Mouse (Mus musculus): Measurements from ENCODE around the gene Cisd2.

The Cisd2 gene

GRCm38 (mm10) chr3:135411056-135411455 lies 12.7 kb downstream of the Cisd2 start:
- no peak for DNase-seq (ENCODE audit: low read depth, low spot score)

DNA sequence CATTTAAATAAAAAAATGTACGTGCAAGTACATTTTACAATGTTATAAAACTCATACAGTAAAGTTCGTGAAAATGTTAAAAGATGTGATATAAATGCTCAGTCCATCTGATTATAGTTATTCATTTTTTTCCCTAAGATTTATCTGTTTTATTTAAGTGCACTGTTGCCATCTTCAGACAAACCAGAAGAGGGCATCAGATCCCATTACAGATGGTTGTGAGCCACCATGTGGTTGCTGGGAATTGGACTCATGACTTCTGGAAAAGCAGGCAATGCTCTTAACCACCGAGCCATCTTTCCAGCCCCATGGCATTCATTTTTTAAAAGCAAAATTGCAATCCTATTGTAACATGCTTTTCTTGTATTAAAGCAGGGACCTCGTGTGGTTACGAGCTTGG lies 14.5 kb downstream of the Cisd2 start:
- peak; percentile 46 for DNase-seq (ENCODE audit: low read depth, low spot score)

GRCm38 (mm10) chr3:135407351-135407750 lies 16.4 kb downstream of the Cisd2 start:
- no peak for DNase-seq (ENCODE audit: low read depth, low spot score)

DNA sequence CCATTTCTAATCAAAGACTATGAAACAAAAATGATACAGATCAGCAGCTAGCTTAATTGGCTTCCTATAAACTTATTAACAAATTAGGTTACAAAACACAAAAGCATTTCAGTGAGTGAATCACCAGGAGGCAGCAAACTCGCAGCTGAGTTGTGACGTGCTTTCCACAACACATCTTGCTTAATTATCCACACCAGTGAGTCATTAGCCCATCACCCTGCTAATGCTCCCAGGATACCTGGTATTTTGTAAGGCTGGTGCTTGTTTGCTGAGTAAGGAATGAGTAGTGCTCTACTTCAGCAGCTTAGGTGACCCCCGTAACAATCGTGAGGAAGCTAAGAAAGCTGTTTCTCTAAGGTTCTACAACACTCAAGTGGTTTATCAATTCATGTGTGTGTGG lies 19.1 kb downstream of the Cisd2 start:
- no peak for DNase-seq (ENCODE audit: low read depth, low spot score)

DNA sequence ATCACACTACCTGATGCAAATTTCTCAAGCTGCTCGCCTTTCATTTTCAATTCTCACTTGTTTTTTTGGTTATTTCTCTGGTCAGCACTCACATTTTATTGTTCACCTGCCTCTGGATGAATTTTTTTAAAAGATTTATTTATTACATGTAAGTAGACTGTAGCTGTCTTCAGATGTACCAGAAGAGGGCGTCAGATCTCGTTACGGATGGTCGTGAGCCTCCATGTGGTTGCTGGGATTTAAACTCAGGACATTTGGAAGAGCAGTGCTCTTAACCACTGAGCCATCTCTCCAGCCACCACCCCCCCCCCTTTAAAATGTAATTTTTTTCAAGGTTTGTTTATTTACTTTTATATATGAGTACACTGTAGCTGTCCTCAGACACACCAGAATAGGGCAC lies 19.9 kb downstream of the Cisd2 start:
- DNase-seq (ENCODE audit: low read depth, low spot score), result peak; percentile 55

GRCm38 (mm10) chr3:135403211-135403610 lies 20.5 kb downstream of the Cisd2 start:
- DNase-seq (ENCODE audit: low read depth, low spot score), result no peak

GRCm38 (mm10) chr3:135402201-135402658 lies 21.5 kb downstream of the Cisd2 start:
- peak; percentile 87 for DNase-seq (ENCODE audit: low read depth, low spot score)

- DNase-seq (ENCODE audit: low read depth, low spot score), result no peak
These were observed 26.6 kb downstream of the Cisd2 start for GRCm38 (mm10) chr3:135397112-135397511.

DNA sequence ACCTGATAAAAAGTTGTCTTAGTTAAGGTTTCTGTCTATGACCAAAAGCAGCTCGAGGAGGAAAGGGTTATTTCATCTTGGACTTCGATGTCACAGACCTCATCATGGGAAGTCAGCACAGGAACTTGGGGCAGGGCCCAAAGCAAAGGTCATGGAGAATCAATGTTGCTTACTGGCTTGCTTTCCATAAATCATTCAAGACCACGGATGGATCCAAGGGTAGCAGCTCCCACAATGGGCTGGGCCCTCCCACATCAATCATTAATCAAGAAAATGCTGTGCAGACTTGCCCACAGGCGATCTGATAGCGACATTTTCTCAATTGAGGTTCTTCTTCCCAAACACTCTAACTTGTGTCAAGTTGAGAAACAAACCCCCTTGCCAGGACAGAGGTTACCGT lies 27.6 kb downstream of the Cisd2 start:
- DNase-seq (ENCODE audit: low read depth, low spot score), result no peak

- DNase-seq (ENCODE audit: low read depth, low spot score), result no peak
These were observed 28.6 kb downstream of the Cisd2 start for GRCm38 (mm10) chr3:135395085-135395484.

GRCm38 (mm10) chr3:135393186-135393585 lies 30.5 kb downstream of the Cisd2 start:
- no peak for DNase-seq (ENCODE audit: low read depth, low spot score)

- DNase-seq (ENCODE audit: low read depth, low spot score), result no peak
These were observed 43.9 kb downstream of the Cisd2 start for GRCm38 (mm10) chr3:135379868-135380267.

DNA sequence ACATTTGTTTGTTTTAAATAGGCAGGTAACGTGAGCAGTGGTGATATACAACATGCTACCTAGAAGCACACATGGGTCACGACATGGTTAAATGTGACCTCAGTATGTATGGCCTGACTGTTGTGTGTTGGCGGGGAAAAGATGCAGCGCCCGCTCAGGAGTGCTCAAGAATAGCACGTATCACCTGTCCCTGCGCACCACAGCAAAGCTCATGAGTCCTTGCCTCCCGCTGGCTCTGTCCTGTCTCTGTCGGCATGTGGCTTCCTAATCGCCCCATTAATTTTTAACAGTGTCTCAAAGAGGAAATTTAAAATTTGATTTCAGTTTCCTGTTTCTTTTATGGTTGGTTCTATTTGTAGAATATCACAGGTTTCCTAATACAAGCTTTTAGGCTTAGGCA lies 46.3 kb downstream of the Cisd2 start:
- no peak for DNase-seq (ENCODE audit: low read depth, low spot score)

DNA sequence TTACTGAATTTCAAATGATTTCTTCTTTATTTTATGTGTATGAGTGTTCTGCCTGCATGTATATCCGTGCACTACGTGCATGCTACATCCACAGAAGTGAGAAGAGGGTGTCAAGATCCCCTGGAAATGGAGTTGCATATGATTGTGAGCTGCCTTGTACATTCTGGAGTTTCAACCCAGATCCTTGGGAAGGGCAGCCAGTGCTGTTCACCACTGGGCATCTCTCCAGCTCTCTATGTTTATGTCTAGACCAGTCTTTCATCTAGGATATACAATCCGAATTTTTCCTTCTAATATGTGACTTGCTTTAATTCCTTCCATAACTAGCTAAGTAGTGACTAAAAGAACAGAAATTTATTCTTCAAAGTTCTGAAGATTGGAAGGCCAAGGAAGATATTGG lies 47.9 kb downstream of the Cisd2 start:
- DNase-seq (ENCODE audit: low read depth, low spot score), result no peak

GRCm38 (mm10) chr3:135357394-135357793 lies 66.3 kb downstream of the Cisd2 start:
- DNase-seq (ENCODE audit: low read depth, low spot score), result no peak

Data from ES-CJ7 (cell line).